Mouse (Mus musculus) hindbrain, embryonic 14.5 days (tissue): ENCODE measurements around the gene Fcrlb. TPM values are rescaled to one million over a fixed set of nuclear protein-coding genes. Genes with fewer than 3 reads are reported as not detected.
"Not testable (repeated sequence)": the region's sequence is repeated elsewhere in the genome, so short reads cannot be mapped to it uniquely, and the experiment has no call there.

ENCODE experiments used
- ATAC-seq: fragments of 200-750 bp; cut with Nextera tagmentation; 2 replicates; pipeline ENCODE4 v1.8.0; 2017; ENCODE audit warnings: moderate number of reproducible peaks, mild to moderate bottlenecking, moderate TSS enrichment, moderate library complexity; ENCODE audit not compliant: low FRiP score
- DNase-seq: peaks from one replicate; pipeline ENCODE4 v3.0.0-alpha.2; 2015; ENCODE audit warnings: low spot score
- H3K27ac ChIP-seq: fragments of 300-500 bp; sonication (generic); 2 replicates; pipeline ENCODE4 v1.5.1; 2014; ENCODE audit warnings: mild to moderate bottlenecking, moderate library complexity
- H3K27me3 ChIP-seq: fragments of 300-500 bp; sonication (generic); 2 replicates; pipeline ENCODE4 v1.6.1; 2014; ENCODE audit warnings: mild to moderate bottlenecking, low read length, mixed read lengths; ENCODE audit not compliant: control insufficient read depth, insufficient read depth
- H3K36me3 ChIP-seq: fragments of 300-500 bp; sonication (generic); replicated peaks from 2 replicates; pipeline ENCODE4 v1.6.1; 2014; ENCODE audit not compliant: control insufficient read depth, insufficient read depth
- H3K4me1 ChIP-seq: fragments of 300-500 bp; sonication (generic); replicated peaks from 2 replicates; pipeline ENCODE4 v1.6.1; 2014; ENCODE audit warnings: antibody characterized with exemption, low read length, mixed read lengths; ENCODE audit not compliant: control insufficient read depth, insufficient read depth
- H3K4me2 ChIP-seq: fragments of 300-500 bp; sonication (generic); replicated peaks from 2 replicates; pipeline ENCODE4 v1.6.1; 2014; ENCODE audit warnings: mild to moderate bottlenecking, moderate library complexity
- H3K4me3 ChIP-seq: fragments of 300-500 bp; sonication (generic); replicated peaks from 2 replicates; pipeline ENCODE4 v1.5.1; 2014; ENCODE audit warnings: mild to moderate bottlenecking, low read length
- H3K9ac ChIP-seq: fragments of 300-500 bp; sonication (generic); 2 replicates; pipeline ENCODE4 v1.6.1; 2014
- H3K9me3 ChIP-seq: fragments of 300-500 bp; sonication (generic); 2 replicates; pipeline ENCODE4 v1.6.1; 2016; ENCODE audit warnings: low read length; ENCODE audit not compliant: control insufficient read depth
- WGBS: fragments of 180-500 bp; shearing (Covaris S2); extraction: QIAGEN DNeasy Blood & Tissue Kit; methylation state at CpG from one replicate; pipeline ENCODE4 v1.1.7; 2014; 5-methylcytosine and 5-hydroxymethylcytosine counted together
- polyA plus RNA-seq: library from polyadenylated mRNA; unstranded; fragments of >200 nt; fragmentation: Nextera tagmentation; extraction: Ambion mirVana; gene quantifications from 2 replicates; pipeline ENCODE4 v1.2.1, GENCODE M21; 2014

Fcrlb gene
- polyA plus RNA-seq = 0.75 and 1.1 TPM in 2 replicates

- no peak within 1 kb of the TSS for H3K9ac ChIP-seq
- peaks cover 6% of the 10 kb centered on the region; the same call in 1 of the 2 replicates for H3K4me1 ChIP-seq
- no peak within 1 kb of the TSS for H3K4me2 ChIP-seq
- peaks cover 14% of the 10 kb centered on the region for H3K27me3 ChIP-seq
- 74% methylated on average over 5 of the region's 5 CpGs for WGBS
- H3K9me3 ChIP-seq = no peaks in the 10 kb centered on the region
- ATAC-seq = no peak
- H3K36me3 ChIP-seq = no peaks in the 10 kb centered on the region
- H3K27ac ChIP-seq = no peak within 1 kb of the TSS
- no peak within 1 kb of the TSS for H3K4me3 ChIP-seq
- DNase-seq = no peak
These were observed at the start of gene Fcrlb for GRCm38 (mm10) chr1:170912891-170913615. Fcrlb (minus strand) TSS chr1:170912941.

DNA sequence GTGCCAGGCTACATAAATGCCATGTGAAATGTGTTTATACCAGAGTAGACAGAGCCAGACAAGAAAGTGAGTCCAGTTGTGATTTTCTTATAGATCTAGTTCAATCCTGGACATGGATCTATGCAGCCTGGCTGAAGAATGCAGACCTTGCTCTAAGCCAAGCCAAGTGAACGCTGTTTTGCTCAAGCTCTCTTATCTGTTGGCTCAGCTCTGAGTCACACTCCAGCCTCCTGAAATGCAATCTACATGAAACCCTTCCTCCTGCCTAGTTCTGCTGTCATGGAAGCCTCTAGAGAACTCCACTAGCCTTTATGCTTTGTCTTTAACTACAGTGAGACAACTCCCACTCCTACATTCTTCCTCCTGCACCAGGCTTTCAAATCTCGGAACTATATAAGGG, 49.6 kb upstream of the Fcrlb start:
- WGBS = 84% methylated on average over 2 of the region's 2 CpGs
- H3K9ac ChIP-seq = no peak overlapping the region
- no peak overlapping the region for H3K4me3 ChIP-seq
- no peaks in the 10 kb centered on the region for H3K27me3 ChIP-seq
- H3K36me3 ChIP-seq = no peaks in the 10 kb centered on the region
- no peak overlapping the region for H3K27ac ChIP-seq
- no peak for ATAC-seq
- no peak overlapping the region for H3K4me2 ChIP-seq
- no peak for DNase-seq
- H3K9me3 ChIP-seq = no peaks in the 10 kb centered on the region
- no peaks in the 10 kb centered on the region for H3K4me1 ChIP-seq

- DNase-seq (no peak), ATAC-seq (no peak)
- no peak overlapping the region for H3K27ac ChIP-seq
- H3K36me3 ChIP-seq = no peaks in the 10 kb centered on the region
- no peak overlapping the region for H3K4me2 ChIP-seq
- no peak overlapping the region for H3K9ac ChIP-seq
- no peaks in the 10 kb centered on the region for H3K27me3 ChIP-seq
- H3K9me3 ChIP-seq = no peaks in the 10 kb centered on the region
- 79% methylated on average over 6 of the region's 6 CpGs for WGBS
- no peaks in the 10 kb centered on the region for H3K4me1 ChIP-seq
- H3K4me3 ChIP-seq = no peak overlapping the region
These were observed 48.4 kb upstream of the Fcrlb start for GRCm38 (mm10) chr1:170961101-170961500.

GRCm38 (mm10) chr1:170959791-170960190, 47.0 kb upstream of the Fcrlb start:
- no peaks in the 10 kb centered on the region for H3K36me3 ChIP-seq
- no peaks in the 10 kb centered on the region for H3K4me1 ChIP-seq
- no peaks in the 10 kb centered on the region for H3K9me3 ChIP-seq
- 89% methylated on average over 2 of the region's 2 CpGs for WGBS
- no peak overlapping the region for H3K4me3 ChIP-seq
- no peaks in the 10 kb centered on the region for H3K27me3 ChIP-seq
- no peak overlapping the region for H3K27ac ChIP-seq
- H3K9ac ChIP-seq = no peak overlapping the region
- DNase-seq = no peak
- no peak for ATAC-seq
- no peak overlapping the region for H3K4me2 ChIP-seq

- Histone ChIP-seq H3K4me1 (no peaks in the 10 kb centered on the region), H3K9ac (no peak overlapping the region), H3K36me3 (no peaks in the 10 kb centered on the region), H3K27ac (no peak overlapping the region), H3K9me3 (no peaks in the 10 kb centered on the region), H3K4me2 (no peak overlapping the region), H3K4me3 (no peak overlapping the region), H3K27me3 (no peaks in the 10 kb centered on the region)
- DNase-seq (no peak), ATAC-seq (no peak)
- 62% methylated on average over 3 of the region's 3 CpGs for WGBS
These were observed 45.5 kb upstream of the Fcrlb start for GRCm38 (mm10) chr1:170958225-170958624.

DNA sequence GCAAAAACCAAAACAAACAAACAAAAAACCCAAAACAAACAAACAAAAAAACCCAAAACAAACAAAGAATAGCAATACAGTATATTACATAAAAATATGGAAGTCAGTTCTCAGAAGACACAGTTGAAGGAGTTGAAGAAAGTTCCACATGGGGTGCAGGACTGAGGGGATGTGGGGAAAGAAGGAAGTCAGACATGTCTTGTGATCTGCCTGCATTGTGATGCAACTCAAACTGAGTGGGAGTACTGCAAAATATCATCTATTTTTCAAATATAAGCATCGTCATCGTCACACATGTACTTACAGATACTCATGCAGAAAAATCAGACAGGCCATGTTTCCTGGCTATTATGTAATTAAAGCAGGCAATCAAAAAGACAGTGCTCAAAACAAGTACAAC, 40.5 kb upstream of the Fcrlb start:
- H3K27me3 ChIP-seq = no peaks in the 10 kb centered on the region
- no peak overlapping the region for H3K4me3 ChIP-seq
- WGBS = 95% methylated on average over 2 of the region's 2 CpGs
- no peak overlapping the region for H3K4me2 ChIP-seq
- DNase-seq = no peak
- no peaks in the 10 kb centered on the region for H3K9me3 ChIP-seq
- H3K4me1 ChIP-seq = no peaks in the 10 kb centered on the region
- no peak overlapping the region for H3K9ac ChIP-seq
- H3K27ac ChIP-seq = no peak overlapping the region
- ATAC-seq = no peak
- no peaks in the 10 kb centered on the region for H3K36me3 ChIP-seq

DNA sequence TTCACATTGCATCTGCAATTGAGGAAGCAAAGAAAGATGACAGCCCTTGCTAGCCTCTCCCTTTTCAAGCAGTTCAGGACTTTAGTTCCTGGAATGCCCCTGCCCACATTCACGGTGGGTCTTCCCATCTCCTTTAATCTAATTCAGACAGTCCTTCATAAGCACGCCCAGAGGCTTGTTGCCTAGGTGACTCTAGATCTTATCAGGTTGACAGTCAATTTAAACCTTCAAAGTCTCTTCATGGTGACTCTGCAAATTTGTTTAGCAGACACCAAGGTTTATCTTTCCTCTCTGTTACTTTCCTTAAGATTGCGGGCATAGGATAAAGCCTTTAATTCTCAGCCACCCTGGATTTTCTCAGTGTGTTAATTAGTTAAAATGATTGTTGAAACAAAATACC, 38.0 kb upstream of the Fcrlb start:
- WGBS = 68% methylated on average over 3 of the region's 3 CpGs
- no peak overlapping the region for H3K27ac ChIP-seq
- H3K9me3 ChIP-seq = no peaks in the 10 kb centered on the region
- H3K9ac ChIP-seq = no peak overlapping the region
- H3K27me3 ChIP-seq = no peaks in the 10 kb centered on the region
- no peak for ATAC-seq
- no peak overlapping the region for H3K4me3 ChIP-seq
- H3K4me2 ChIP-seq = no peak overlapping the region
- DNase-seq = no peak
- H3K36me3 ChIP-seq = no peaks in the 10 kb centered on the region
- no peaks in the 10 kb centered on the region for H3K4me1 ChIP-seq

GRCm38 (mm10) chr1:170944908-170945307, 32.2 kb upstream of the Fcrlb start:
- whole genome bisulfite sequencing = 96% methylated on average over 2 of the region's 9 CpGs
- not testable (repeated sequence) for ATAC-seq, DNase-seq, H3K4me1 ChIP-seq, H3K4me2 ChIP-seq, H3K36me3 ChIP-seq, H3K9me3 ChIP-seq, H3K27me3 ChIP-seq, H3K9ac ChIP-seq, H3K4me3 ChIP-seq, H3K27ac ChIP-seq

DNA sequence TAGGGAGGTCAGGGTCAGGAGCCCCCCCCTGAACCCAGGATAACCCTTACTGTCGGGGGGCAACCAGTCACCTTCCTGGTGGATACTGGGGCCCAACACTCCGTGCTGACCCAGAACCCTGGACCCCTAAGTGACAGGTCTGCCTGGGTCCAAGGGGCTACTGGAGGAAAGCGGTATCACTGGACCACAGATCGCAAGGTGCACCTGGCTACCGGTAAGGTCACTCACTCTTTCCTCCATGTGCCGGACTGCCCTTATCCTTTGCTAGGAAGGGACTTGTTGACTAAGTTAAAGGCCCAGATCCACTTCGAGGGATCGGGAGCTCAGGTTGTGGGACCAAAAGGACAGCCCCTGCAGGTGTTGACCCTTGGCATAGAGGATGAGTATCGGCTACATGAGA, 31.4 kb upstream of the Fcrlb start:
- ATAC-seq = not testable (repeated sequence)

GRCm38 (mm10) chr1:170939255-170939654, 26.5 kb upstream of the Fcrlb start:
- WGBS = 89% methylated on average over 12 of the region's 12 CpGs
- Histone ChIP-seq H3K9ac (no peak overlapping the region), H3K4me3 (no peak overlapping the region), H3K4me2 (no peak overlapping the region), H3K9me3 (no peaks in the 10 kb centered on the region), H3K36me3 (no peaks in the 10 kb centered on the region), H3K27ac (no peak overlapping the region), H3K27me3 (no peaks in the 10 kb centered on the region), H3K4me1 (no peaks in the 10 kb centered on the region)
- DNase-seq (no peak), ATAC-seq (no peak)

More for the DNA sequence above, 31.4 kb upstream of the Fcrlb start:
- not testable (repeated sequence) for DNase-seq, H3K4me1 ChIP-seq, H3K27ac ChIP-seq, H3K27me3 ChIP-seq, H3K9me3 ChIP-seq, H3K36me3 ChIP-seq, H3K4me2 ChIP-seq, H3K9ac ChIP-seq, H3K4me3 ChIP-seq
- WGBS = 95% methylated on average over 9 of the region's 9 CpGs
